Mouse (Mus musculus): ENCODE data around the gene Gna12.

Gna12 gene

GRCm38 (mm10) chr5:140826796-140827195 lies 3.4 kb downstream of the Gna12 start:
- DNase-seq = no peak

DNA sequence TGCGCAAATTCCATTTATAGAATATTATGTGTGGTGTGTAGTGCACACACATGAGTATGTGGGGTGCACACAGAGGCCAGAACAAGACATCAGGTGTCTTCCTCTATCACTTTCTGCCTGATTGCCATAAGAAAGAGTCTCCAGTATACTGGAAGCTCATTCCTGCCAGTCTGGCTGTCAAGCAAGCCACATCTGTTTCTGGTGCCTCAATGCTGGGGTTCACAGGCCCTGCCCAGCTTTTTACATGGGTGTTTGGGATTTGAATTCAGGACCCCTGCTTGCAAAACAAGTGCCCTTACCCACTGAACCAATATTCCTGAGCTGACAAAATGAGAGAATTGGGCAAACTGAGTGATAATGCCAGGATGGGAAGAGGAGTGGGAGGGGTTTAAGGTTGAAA lies 4.1 kb downstream of the Gna12 start:
- DNase-seq = no peak

GRCm38 (mm10) chr5:140824126-140824525 lies 6.1 kb downstream of the Gna12 start:
- no peak for DNase-seq

- DNase-seq = no peak
These were observed 6.8 kb downstream of the Gna12 start for GRCm38 (mm10) chr5:140823386-140823785.

DNA sequence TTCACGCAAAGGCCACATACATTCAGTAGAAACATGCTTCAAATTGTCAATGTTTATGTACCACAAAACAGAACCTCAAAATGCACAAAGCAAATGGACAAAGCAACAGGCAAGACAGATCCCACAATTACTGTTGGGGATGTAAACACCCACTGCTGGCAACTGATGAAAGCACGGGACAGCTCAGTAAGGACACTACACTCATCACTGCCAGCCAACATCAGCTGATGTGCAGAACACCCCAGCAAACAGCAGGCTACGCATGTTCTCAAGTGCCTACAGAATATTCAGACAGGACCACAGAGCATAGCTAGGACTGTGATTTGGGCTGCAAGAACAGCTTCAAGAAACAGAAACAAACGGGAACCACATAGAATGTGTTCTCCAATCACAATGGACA lies 8.3 kb downstream of the Gna12 start:
- DNase-seq = no peak

DNA sequence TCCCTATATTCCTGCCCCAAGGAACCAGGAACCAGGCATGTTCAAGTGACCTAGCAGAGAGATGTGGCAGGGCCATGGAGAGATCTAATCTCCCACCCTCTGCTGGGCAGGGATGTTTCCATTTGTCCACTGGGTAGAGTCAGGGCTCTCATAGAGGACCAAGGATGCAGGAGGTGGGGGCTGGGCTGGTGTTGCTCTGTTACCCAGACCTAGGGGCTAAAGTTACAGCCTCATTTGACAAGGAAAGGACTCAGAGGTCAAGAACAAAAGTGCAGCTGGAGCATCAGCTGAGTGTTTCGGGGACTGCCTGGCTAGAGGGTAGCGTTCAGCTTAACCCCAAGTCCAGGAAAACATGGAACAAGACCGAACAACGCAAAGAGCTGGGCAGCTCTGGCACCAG lies 9.7 kb downstream of the Gna12 start:
- DNase-seq = no peak

DNA sequence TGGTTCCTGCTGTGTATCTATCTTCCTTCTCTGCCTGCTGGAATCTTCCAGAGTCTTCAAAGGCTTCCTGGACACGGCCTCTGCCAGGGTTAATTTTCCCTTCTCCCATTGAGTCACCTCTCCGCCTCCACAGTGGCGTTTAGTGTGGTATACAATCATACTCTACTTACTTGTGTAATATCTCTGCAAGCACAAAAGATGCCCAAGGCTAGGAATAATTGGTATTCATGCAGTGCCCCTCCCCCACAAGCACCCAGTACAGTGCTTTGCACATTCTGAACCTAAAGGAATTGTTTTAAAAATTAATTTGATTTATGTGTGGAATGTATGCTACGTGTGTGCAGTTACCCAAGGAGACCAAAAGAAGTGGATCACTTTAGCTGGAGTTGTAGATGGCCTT lies 10.6 kb downstream of the Gna12 start:
- no peak for DNase-seq

DNA sequence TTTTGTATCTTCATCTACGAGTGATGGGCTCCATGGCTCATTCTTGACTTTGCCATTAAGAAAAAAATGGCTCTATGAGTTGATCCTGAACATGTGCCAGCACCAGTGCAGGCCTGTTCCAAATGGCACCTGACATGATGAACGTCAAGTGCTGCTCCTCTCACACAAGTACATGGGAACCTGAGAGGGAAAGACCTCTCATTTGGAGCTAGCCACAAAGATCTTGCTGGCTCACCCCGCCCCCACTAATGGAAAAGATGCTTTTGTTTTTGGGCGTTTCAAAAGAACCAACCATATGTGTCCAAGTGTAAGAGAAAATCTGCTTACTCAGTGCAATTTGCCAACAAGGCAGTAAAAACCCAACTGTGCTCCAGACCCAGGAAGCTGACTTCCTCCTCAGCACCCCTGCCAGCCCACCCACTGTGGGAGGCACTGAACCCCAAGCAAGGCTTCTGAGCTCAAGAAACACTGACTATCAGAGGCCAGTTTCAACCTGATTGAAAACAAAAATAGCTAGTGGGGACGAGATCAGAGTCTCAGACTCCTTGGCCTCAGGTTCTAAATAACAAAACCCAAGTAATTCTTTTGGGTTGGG lies 11.7 kb downstream of the Gna12 start:
- DNase-seq = no peak

DNA sequence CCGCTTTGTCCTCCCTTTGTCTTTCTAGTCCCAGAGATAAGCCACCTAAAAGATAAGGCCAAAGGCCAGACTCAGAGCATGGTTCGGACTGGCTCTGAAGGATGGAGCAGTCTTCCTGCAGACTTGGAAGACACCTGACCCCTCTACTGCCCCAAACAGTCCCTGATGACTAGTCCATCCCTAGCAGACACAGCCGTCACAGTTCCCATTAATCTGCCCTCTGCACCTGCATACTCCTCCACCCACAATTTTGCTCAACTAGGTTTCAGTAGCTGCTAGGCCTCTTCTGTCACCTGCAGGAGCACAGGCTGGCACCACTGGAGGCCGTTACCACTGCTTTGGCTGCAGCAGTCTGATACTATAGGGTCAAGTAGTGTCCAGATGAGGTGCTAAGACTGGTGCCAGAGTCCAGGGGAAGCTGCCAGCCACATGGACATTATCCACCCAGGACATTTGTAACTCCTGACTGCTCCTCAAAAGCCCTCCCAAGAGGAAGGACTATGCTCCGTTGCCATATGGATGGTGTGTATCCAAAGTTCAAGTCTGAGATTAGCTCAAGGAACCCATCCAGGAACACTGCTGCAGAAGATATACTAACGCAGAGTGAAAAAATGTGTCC lies 13.2 kb downstream of the Gna12 start:
- no peak for DNase-seq

- DNase-seq = no peak
These were observed 14.2 kb downstream of the Gna12 start for GRCm38 (mm10) chr5:140816008-140816407.

DNA sequence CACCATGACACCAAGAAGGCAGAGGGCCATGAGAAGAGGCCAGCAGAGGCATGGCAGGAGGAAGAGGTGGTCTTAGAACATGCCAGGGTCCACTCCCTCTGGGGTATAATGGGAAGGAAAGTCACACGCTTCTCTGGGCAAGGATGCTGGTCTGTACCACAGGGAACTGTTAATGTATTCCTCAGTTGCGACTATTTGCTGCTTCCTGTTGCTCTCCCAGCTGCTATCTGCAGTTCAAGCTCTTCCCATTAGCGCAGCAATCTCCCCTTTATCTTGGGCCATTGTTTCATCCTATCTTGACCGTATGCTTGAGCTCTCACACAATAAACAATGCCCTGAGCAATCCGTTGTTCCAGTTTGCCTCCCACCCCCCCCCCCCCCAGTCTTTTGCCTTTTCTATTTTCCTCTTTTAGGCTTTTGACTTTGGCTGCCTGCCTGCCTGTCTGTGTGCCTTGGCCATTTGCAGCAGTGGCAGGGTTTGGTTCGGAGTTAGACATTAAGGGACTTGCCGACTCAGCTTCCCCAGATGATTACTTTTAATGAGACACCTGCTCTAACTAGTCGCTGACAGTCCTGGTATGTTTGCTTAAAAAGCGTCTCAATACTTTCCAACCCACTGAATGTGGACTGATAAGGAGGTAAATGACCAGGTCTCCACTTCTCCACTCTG lies 15.0 kb downstream of the Gna12 start:
- no peak for DNase-seq

DNA sequence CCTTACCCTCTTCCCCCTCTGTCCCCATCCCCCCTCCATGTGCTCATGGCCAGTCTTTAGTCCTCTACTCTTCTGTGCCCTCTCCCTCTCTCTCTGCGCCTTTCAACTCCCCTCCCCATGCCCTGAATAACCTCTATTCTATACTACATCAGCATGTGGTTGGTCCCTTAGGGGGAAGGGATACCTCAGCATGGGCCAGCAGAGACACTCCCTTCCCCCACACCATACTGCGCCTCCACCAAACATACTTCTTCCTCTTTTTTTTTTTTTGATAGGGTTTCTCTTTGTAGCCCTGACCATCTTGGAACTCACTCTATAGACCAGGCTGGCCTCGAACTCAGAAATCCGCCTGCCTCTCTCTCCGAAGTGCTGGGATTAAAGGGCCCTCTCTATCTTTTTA lies 15.8 kb downstream of the Gna12 start:
- DNase-seq = no peak

DNA sequence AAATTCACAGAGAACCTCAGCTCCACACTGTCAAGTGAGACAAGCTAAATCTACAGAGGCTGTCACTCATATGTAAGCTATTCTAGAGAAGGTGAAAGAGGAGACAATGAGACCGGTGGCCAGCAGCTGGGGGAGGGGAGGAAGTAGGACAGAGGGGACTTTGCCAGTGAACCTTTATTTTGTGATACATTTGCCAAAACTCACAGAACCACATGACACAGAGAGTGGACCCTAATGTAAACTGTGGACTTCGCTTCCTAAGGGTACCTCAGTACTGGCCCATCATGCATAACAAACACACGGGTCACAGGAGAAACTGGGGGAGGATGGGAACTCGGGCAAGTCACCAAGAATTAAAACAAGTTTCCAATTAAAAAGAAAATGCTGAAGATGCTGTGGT lies 17.5 kb downstream of the Gna12 start:
- no peak for DNase-seq

GRCm38 (mm10) chr5:140812063-140812462 lies 18.2 kb downstream of the Gna12 start:
- DNase-seq = no peak

DNA sequence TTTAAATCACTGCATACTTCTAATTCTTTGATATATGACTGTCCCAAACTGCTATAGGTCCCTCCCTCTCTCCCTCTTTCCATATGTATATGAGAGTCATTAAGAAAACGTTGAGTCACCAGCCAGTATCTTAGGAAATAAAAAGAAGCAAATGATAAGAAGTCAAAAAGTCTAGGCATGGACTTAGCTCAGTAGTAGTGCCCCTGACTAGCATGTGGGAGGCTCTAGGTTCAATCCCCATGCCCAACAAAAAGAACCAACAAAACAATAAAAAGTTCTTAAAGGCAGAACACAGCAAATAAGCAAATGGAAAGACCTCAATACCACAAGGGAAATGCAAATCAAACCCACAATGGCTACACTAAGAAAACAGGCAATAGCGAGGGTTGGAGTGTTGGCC lies 18.8 kb downstream of the Gna12 start:
- no peak for DNase-seq

DNA sequence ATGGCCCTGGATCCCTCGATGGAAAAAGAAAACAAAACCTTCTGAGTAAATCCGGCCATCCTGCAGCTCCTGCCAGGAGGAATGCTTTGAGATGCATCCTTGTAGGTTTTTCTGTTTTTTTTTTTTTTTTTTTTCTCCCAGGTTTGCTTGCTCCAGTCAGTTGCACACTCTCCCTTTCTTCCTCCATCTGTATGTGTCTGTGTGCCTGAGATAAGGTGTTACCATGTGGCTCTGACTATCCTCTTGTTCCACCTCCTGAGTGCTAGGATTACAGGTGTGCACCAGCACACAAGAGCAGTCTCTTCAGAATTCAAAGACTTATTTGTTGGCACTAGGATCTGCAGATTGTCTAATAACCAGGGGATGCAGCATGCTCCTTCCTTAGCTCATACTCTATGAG lies 23.3 kb downstream of the Gna12 start:
- DNase-seq = no peak

GRCm38 (mm10) chr5:140806252-140806651 lies 24.0 kb downstream of the Gna12 start:
- no peak for DNase-seq

- DNase-seq = no peak
These were observed 28.4 kb downstream of the Gna12 start for GRCm38 (mm10) chr5:140801782-140802181.

DNA sequence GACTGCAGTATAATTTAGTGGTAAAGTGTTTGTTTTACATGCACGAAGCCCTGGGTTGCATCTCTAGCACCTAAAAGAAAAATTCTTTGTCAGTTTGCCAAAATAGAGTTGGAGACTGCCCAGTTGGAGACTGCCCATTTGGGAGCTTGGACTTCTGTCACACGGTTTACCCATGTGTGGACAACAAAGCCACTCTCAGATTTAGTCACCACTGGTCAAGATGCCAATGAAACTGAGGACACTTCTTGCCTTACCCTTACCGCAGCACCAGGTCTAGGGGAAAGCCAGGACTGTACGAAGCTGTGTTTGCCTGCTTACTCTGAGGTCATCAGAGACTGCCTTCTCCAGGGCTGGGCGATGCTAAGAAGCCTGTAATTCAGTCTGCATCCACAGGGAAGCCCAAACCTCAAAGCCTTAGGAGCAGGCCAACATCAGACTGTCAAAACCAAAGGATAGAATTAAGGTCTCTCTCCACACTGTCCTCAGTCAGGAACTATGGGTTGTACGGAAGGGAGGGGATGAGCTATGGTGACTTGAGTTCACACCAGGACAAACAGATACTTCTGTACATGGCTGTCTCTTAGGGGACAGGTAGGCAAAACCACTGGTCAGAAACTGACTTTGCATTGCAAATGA lies 29.8 kb downstream of the Gna12 start:
- no peak for DNase-seq

- DNase-seq = no peak
These were observed 31.0 kb downstream of the Gna12 start for GRCm38 (mm10) chr5:140799190-140799589.

GRCm38 (mm10) chr5:140798775-140799174 lies 31.5 kb downstream of the Gna12 start:
- DNase-seq = no peak

GRCm38 (mm10) chr5:140798158-140798557 lies 32.1 kb downstream of the Gna12 start:
- no peak for DNase-seq

GRCm38 (mm10) chr5:140796051-140796450 lies 34.2 kb downstream of the Gna12 start:
- DNase-seq = no peak

GRCm38 (mm10) chr5:140795176-140795575 lies 35.1 kb downstream of the Gna12 start:
- no peak for DNase-seq
